In genomic region chr1:177188708-177189107, GRCm38 (mm10) we compare ENCODE assay signal across 8 mouse cellular contexts.
DNase-seq lines count a peak whose midpoint lies in the region; ATAC-seq lines count a peak whose summit lies in the region.

No protein-coding gene starts in this region.

- intact Hi-C loops in gastrocnemius, postnatal 36 days (cut with DNase I): loop anchor here (2.0 to 5.0 kb wide), 3 partner anchors 190 to 499 kb away; no protein-coding TSS in a partner anchor

- H3K9me3 ChIP-seq in midbrain, embryonic 13.5 days: no peaks in the 10 kb centered on the region

- H3K4me2 ChIP-seq in midbrain, embryonic 13.5 days (replicated peaks): no peak overlapping the region

- no peak overlapping the region for H3K9ac ChIP-seq in midbrain, embryonic 13.5 days (replicated peaks)

- peak; percentile 34 for DNase-seq in gastrocnemius, adult 18-20 months (ENCODE audit: low spot score)
- no peak for DNase-seq in gastrocnemius, postnatal 36 days
- DNase-seq in CD4-positive helper T cell, adult 2 months (ENCODE audit: low read depth, low spot score): peak; percentile 75
- peak; percentile 23 for DNase-seq in cerebellum, adult 11 months
- DNase-seq in forelimb bud, embryonic 11.5 days (ENCODE audit: low read depth, low spot score): peak; percentile 59
- peak; percentile 33 for DNase-seq in kidney, postnatal 10 days
- no peak for DNase-seq in urinary bladder, postnatal 25 days (ENCODE audit: low spot score)

- WGBS in midbrain, embryonic 13.5 days: 11% methylated on average over 3 of the region's 3 CpGs

- H3K4me1 ChIP-seq in midbrain, embryonic 13.5 days (replicated peaks): peaks cover 14% of the 10 kb centered on the region

- no peak overlapping the region for H3K27ac ChIP-seq in midbrain, embryonic 13.5 days

- 0 out of 2 replicates have a peak, but pooled peaks cover 5% of the 10 kb centered on the region for H3K36me3 ChIP-seq in midbrain, embryonic 13.5 days

- H3K27me3 ChIP-seq in midbrain, embryonic 13.5 days: no peaks in the 10 kb centered on the region

- ATAC-seq in midbrain, embryonic 13.5 days: peak; percentile 92

- H3K4me3 ChIP-seq in midbrain, embryonic 13.5 days (replicated peaks): no peak overlapping the region

Comparison
In these comparisons a context has a peak if more than half of its experiments do, and no peak if none do; other contexts are left out.
1. DNase-seq: peak in gastrocnemius, adult 18-20 months (single experiment), CD4-positive helper T cell, adult 2 months (single experiment), cerebellum, adult 11 months (single experiment), forelimb bud, embryonic 11.5 days (single experiment) and kidney, postnatal 10 days (single experiment); none in gastrocnemius, postnatal 36 days (0 of 2) and urinary bladder, postnatal 25 days (single experiment).